Mouse (Mus musculus): Measurements from ENCODE around the gene Psmb2. TPM values are rescaled to one million over a fixed set of nuclear protein-coding genes. Genes with fewer than 3 reads are reported as not detected.

The Psmb2 gene
- total RNA-seq (2023): 100 to 1,000 TPM; 103 to 120 TPM

GRCm38 (mm10) chr4:126677054-126678003 is at the start of gene Psmb2:
Psmb2 (plus strand) TSS chr4:126677630.

DNA sequence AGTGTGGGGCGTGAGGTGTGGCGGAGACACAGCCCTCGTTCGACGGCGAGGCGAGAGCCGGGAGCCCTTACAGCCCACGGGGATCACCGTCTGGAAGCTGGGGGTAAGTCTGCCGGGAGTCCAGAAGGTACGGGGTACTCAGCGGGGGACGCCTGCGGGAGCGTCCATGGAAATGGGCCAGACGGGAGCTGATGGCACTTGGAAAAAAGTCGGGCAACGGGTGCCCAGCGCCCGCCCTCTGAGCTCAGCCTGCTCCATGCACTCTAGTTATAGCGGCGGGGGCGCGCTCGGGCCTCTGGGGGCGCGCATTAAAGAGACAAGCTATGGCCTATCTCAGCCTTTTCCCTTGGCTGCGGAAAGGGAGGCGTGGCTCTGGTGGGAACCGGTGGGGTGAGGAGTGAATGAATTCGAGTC is 58.6 kb downstream of the Psmb2 start, which contains the start of gene Tfap2e:
Gene Tfap2e, minus strand, starts transcription at position 240 of the 414 bp plus-strand sequence.

GRCm38 (mm10) chr4:126753268-126754230 is 76.1 kb downstream of the Psmb2 start, which contains the start of the genes Ncdn and AU040320:
Ncdn (minus strand) TSS chr4:126753438.
AU040320 (plus strand) TSS chr4:126753544.

Other genes starting within 250 kb of the Psmb2 start
- 10 to 100 TPM; 20.6 to 24.5 TPM for gene Ago3, start 248.1 kb upstream of the Psmb2 start, total RNA-seq (2023)
- 10 to 100 TPM; 24.4 to 27.8 TPM for gene Ago1, start 209.0 kb upstream of the Psmb2 start, total RNA-seq (2023)
- gene Ago4, start 144.2 kb upstream of the Psmb2 start, total RNA-seq (2023): 10 to 100 TPM; 11.2 to 12.8 TPM
- gene Clspn, start 120.7 kb upstream of the Psmb2 start, total RNA-seq (2023): 1 to 10 TPM; 2.0 to 7.0 TPM
- gene 5730409E04Rik, start 67.8 kb upstream of the Psmb2 start, total RNA-seq (2023): 1 to 10 TPM; 3.8 to 6.1 TPM
- not detected for gene Tfap2e, start 58.6 kb downstream of the Psmb2 start, total RNA-seq (2023)
- gene Ncdn, start 75.8 kb downstream of the Psmb2 start, total RNA-seq (2023): 10 to 100 TPM; 15.1 to 17.2 TPM
- gene AU040320, start 75.9 kb downstream of the Psmb2 start, total RNA-seq (2023): 10 to 100 TPM; 36.8 to 39.0 TPM